Mouse (Mus musculus): ENCODE measurements around the gene Fbxl13. TPM values are rescaled to one million over a fixed set of nuclear protein-coding genes. Genes with fewer than 3 reads are reported as not detected.

Fbxl13 gene
- polyA plus RNA-seq, 1 experiment from 2014 or later: 0.10 TPM

DNA sequence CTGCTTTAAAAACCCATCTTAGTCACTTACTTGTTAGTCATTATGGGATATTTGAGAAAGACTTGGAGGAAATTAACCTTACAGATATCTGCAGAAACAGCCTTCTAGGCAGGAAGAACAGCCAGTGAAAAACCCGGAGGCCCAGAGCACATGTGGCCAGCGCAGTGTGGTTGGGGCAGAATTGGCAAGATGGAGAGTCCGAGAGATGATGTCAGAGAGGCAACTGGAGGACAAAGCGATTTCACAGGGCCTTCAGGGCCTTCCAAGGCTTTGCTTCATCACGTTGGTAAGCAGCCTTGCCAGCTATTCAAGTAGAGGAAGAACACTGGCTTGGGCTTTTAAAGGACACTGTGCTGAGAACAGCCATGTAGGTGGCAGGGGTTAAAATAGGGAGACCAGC, 112.5 kb downstream of the Fbxl13 start:
- no peak overlapping the region for H3K27ac ChIP-seq
- H3K4me1 ChIP-seq: no peaks in the 10 kb centered on the region
- no peaks in the 10 kb centered on the region; the same call in 1 of the 2 replicates for H3K9me3 ChIP-seq
- ATAC-seq (ENCODE audit: insufficient number of reproducible peaks, insufficient read depth, low FRiP score, low TSS enrichment): no peak
- no peak overlapping the region for H3K9ac ChIP-seq
- H3K4me2 ChIP-seq (replicated peaks): no peak overlapping the region
- no peak overlapping the region for H3K4me3 ChIP-seq
- 79% methylated on average over 5 of the region's 5 CpGs for WGBS
- H3K36me3 ChIP-seq: no peaks in the 10 kb centered on the region
- H3K27me3 ChIP-seq: no peaks in the 10 kb centered on the region

DNA sequence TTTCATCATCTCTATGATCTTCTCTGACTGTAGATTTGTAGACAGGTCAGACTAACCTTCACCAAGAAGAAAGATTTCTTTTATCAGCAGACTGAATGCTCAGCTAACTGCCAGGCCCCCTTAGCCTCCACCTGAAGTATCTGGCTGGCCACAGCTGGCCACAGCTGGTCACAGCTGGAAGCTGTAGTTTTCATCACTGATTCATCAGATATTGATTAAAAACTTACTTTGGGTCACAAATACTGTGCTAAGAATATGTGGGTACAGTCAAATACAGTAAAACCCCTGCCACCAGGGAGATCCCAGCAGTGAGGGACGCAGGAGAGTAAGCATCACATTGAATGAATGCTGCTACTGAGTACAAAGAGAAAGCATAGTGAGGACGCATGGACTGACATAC, 113.3 kb downstream of the Fbxl13 start:
- WGBS: 85% methylated on average over 2 of the region's 2 CpGs
- Histone ChIP-seq H3K4me2 (replicated peaks) (no peak overlapping the region), H3K4me1 (no peaks in the 10 kb centered on the region), H3K27ac (no peak overlapping the region), H3K9ac (no peak overlapping the region), H3K27me3 (no peaks in the 10 kb centered on the region), H3K9me3 (no peaks in the 10 kb centered on the region; the same call in 1 of the 2 replicates), H3K4me3 (no peak overlapping the region), H3K36me3 (no peaks in the 10 kb centered on the region)
- ATAC-seq (ENCODE audit: insufficient number of reproducible peaks, insufficient read depth, low FRiP score, low TSS enrichment): no peak

DNA sequence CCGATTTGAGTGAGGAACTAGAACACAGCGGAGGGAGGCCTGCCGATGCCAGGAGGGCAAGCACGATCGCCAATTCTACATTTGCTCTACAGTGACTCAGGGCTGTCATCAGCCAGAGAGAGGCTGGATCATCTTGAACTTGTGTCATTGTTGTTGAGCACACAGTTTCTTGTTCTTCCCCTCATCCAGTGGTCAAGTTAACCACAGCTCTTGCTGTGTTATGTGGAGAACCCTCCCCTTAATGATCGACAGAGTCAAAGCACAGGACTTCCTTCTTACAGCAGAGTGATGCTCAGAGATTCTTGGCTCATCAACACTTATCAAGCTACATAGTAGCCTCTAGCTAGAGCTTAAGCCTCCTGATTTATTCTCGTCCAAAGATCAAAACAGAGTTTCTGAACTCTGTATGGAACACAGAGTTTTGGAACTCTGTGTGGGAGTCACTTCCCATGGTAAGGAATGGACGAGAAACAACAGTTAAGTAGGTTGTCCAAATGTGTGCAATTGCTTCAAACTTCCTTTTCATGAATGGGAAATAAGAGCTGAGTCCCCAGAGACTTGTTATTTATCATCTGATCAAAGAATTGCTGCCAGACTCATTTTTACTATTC, 116.2 kb downstream of the Fbxl13 start:
- Histone ChIP-seq H3K27ac (no peak overlapping the region), H3K9me3 (no peaks in the 10 kb centered on the region; the same call in 1 of the 2 replicates), H3K4me1 (no peaks in the 10 kb centered on the region), H3K27me3 (no peaks in the 10 kb centered on the region), H3K4me2 (replicated peaks) (no peak overlapping the region), H3K4me3 (no peak overlapping the region), H3K36me3 (no peaks in the 10 kb centered on the region), H3K9ac (no peak overlapping the region)
- ATAC-seq (ENCODE audit: insufficient number of reproducible peaks, insufficient read depth, low FRiP score, low TSS enrichment): no peak
- WGBS: 83% methylated on average over 8 of the region's 8 CpGs

DNA sequence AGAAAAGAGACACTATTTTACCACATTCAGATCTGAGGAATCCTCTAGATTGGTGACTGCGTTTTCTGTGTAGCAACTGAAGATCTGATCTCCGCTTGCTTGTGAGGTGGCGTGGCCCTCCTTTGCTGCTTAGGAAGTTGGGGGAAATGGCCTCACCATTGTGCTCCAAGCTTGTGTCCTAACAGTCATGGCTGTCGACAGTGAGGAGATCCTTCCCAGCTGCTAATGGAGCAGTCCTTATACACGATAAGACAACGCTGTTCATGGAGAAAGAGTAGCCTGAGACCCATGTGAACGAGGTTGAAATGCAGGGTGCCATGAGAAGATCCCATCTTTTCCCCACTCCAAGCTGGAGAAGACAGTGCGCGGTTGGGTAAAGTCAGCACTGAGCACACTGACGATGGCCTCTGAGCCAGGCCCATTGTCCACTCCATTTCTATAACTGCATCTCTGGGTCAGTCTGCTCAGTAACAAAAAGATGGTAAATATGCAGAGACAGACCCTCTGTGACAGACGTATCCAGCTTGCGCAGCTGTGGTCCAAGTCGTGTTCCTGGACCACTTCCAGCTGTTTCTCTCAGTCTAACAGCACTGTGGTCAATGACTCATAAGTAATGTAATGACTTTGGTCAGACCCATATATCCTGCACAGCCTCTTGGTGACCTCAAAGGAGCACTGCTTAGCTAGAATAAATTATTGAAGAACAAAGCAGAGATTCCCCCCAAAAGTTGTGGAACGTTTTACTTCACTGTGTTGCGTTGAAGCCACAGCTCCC, 117.2 kb downstream of the Fbxl13 start:
- H3K4me2 ChIP-seq (replicated peaks): no peak overlapping the region
- 90% methylated on average over 15 of the region's 15 CpGs for WGBS
- H3K9me3 ChIP-seq: no peaks in the 10 kb centered on the region; the same call in 1 of the 2 replicates
- H3K4me1 ChIP-seq: no peaks in the 10 kb centered on the region
- H3K4me3 ChIP-seq: no peak overlapping the region
- no peaks in the 10 kb centered on the region for H3K27me3 ChIP-seq
- H3K36me3 ChIP-seq: no peaks in the 10 kb centered on the region
- no peak overlapping the region for H3K9ac ChIP-seq
- no peak overlapping the region for H3K27ac ChIP-seq
- ATAC-seq (ENCODE audit: insufficient number of reproducible peaks, insufficient read depth, low FRiP score, low TSS enrichment): no peak

GRCm38 (mm10) chr5:21527488-21527911, 117.9 kb downstream of the Fbxl13 start:
- no peak for ATAC-seq (ENCODE audit: insufficient number of reproducible peaks, insufficient read depth, low FRiP score, low TSS enrichment)
- Histone ChIP-seq H3K27ac (no peak overlapping the region), H3K36me3 (no peaks in the 10 kb centered on the region), H3K4me2 (replicated peaks) (no peak overlapping the region), H3K9me3 (no peaks in the 10 kb centered on the region; the same call in 1 of the 2 replicates), H3K4me3 (no peak overlapping the region), H3K9ac (no peak overlapping the region), H3K4me1 (no peaks in the 10 kb centered on the region), H3K27me3 (no peaks in the 10 kb centered on the region)
- WGBS: 71% methylated on average over 4 of the region's 4 CpGs

- Histone ChIP-seq H3K9ac (no peak overlapping the region), H3K4me2 (replicated peaks) (no peak overlapping the region), H3K4me3 (no peak overlapping the region), H3K27ac (no peak overlapping the region), H3K27me3 (no peaks in the 10 kb centered on the region), H3K4me1 (no peaks in the 10 kb centered on the region), H3K9me3 (no peaks in the 10 kb centered on the region; the same call in 1 of the 2 replicates), H3K36me3 (no peaks in the 10 kb centered on the region)
- WGBS: 66% methylated on average over 11 of the region's 11 CpGs
- no peak for ATAC-seq (ENCODE audit: insufficient number of reproducible peaks, insufficient read depth, low FRiP score, low TSS enrichment)
These were observed 118.5 kb downstream of the Fbxl13 start for GRCm38 (mm10) chr5:21526835-21527485.

GRCm38 (mm10) chr5:21519166-21519565, 126.3 kb downstream of the Fbxl13 start:
- no peak overlapping the region for H3K27ac ChIP-seq
- H3K4me1 ChIP-seq: no peaks in the 10 kb centered on the region
- no peak overlapping the region for H3K4me2 ChIP-seq (replicated peaks)
- H3K27me3 ChIP-seq: no peaks in the 10 kb centered on the region
- no peak overlapping the region for H3K4me3 ChIP-seq
- no peaks in the 10 kb centered on the region for H3K9me3 ChIP-seq
- no peak overlapping the region for H3K9ac ChIP-seq
- WGBS: 68% methylated on average over 3 of the region's 3 CpGs
- no peak for ATAC-seq (ENCODE audit: insufficient number of reproducible peaks, insufficient read depth, low FRiP score, low TSS enrichment)
- H3K36me3 ChIP-seq: no peaks in the 10 kb centered on the region

DNA sequence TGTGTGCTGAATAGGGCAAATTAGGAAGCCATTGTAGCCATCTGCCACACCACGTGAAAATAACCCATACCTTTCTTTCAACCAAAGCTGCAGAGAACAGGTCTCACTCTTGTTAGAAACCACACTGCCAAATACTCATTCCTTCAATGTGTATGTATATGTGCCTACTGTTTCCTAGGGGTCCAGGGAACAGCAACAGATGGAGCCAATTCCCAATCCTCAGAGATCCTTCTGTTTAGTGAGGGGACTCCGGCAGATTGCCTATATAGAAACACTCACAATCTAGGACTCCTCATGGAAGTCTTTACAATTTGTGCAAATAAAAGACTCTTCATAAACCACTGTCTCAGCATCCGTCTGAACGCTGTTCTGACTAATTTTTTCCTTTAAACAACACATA, 127.2 kb downstream of the Fbxl13 start:
- H3K4me3 ChIP-seq: no peak overlapping the region
- no peaks in the 10 kb centered on the region for H3K27me3 ChIP-seq
- H3K27ac ChIP-seq: no peak overlapping the region
- H3K9me3 ChIP-seq: no peaks in the 10 kb centered on the region
- peaks cover 2% of the 10 kb centered on the region; the same call in 1 of the 2 replicates for H3K4me1 ChIP-seq
- WGBS: 71% methylated on average over 4 of the region's 4 CpGs
- no peak overlapping the region for H3K9ac ChIP-seq
- ATAC-seq (ENCODE audit: insufficient number of reproducible peaks, insufficient read depth, low FRiP score, low TSS enrichment): no peak
- no peaks in the 10 kb centered on the region for H3K36me3 ChIP-seq
- no peak overlapping the region for H3K4me2 ChIP-seq (replicated peaks)

GRCm38 (mm10) chr5:21517562-21517961, 127.9 kb downstream of the Fbxl13 start:
- H3K4me3 ChIP-seq: no peak overlapping the region
- H3K27ac ChIP-seq: no peak overlapping the region
- H3K9me3 ChIP-seq: no peaks in the 10 kb centered on the region
- H3K4me2 ChIP-seq (replicated peaks): no peak overlapping the region
- no peak for ATAC-seq (ENCODE audit: insufficient number of reproducible peaks, insufficient read depth, low FRiP score, low TSS enrichment)
- no peaks in the 10 kb centered on the region for H3K36me3 ChIP-seq
- H3K9ac ChIP-seq: no peak overlapping the region
- 95% methylated on average over 2 of the region's 2 CpGs for WGBS
- no peaks in the 10 kb centered on the region for H3K27me3 ChIP-seq
- peaks cover 6% of the 10 kb centered on the region; the same call in 1 of the 2 replicates for H3K4me1 ChIP-seq

- peak overlapping the region; percentile 36; the same call in 1 of the 2 replicates for H3K27ac ChIP-seq
- peaks cover 10% of the 10 kb centered on the region; the same call in 1 of the 2 replicates for H3K4me1 ChIP-seq
- H3K36me3 ChIP-seq: no peaks in the 10 kb centered on the region
- H3K4me2 ChIP-seq (replicated peaks): no peak overlapping the region
- ATAC-seq (ENCODE audit: insufficient number of reproducible peaks, insufficient read depth, low FRiP score, low TSS enrichment): no peak
- no peaks in the 10 kb centered on the region for H3K27me3 ChIP-seq
- 70% methylated on average over 10 of the region's 10 CpGs for WGBS
- H3K9ac ChIP-seq: no peak overlapping the region
- H3K9me3 ChIP-seq: no peaks in the 10 kb centered on the region
- no peak overlapping the region for H3K4me3 ChIP-seq
These were observed 132.1 kb downstream of the Fbxl13 start for GRCm38 (mm10) chr5:21513363-21513762.

DNA sequence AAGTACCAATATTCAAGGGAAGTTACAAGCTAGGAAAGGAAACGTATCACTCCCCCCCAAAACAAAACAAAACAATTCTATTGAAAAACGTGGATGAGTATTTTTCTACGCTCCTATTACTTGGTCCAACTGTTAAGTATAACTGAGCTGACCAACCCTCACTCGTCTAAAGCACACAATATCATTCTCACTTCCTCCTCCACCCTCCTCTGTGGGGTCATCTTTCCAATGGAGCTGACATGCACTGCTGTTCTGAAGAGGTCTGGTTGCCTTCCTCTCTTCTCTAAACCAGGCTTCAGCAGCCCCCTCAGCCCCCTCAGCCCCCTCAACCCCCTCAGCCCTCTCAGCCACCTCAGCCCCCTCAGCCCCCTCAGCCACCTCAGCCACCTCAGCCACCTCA, 135.6 kb downstream of the Fbxl13 start:
- no peak for ATAC-seq (ENCODE audit: insufficient number of reproducible peaks, insufficient read depth, low FRiP score, low TSS enrichment)
- H3K4me2 ChIP-seq (replicated peaks): no peak overlapping the region
- 71% methylated on average over 4 of the region's 4 CpGs for WGBS

More for the DNA sequence above, 135.6 kb downstream of the Fbxl13 start:
- no peaks in the 10 kb centered on the region for H3K27me3 ChIP-seq
- no peaks in the 10 kb centered on the region for H3K9me3 ChIP-seq
- no peak overlapping the region for H3K9ac ChIP-seq
- H3K36me3 ChIP-seq: no peaks in the 10 kb centered on the region
- H3K4me1 ChIP-seq: peaks cover 17% of the 10 kb centered on the region; the same call in 1 of the 2 replicates
- no peak overlapping the region for H3K27ac ChIP-seq
- H3K4me3 ChIP-seq: no peak overlapping the region
